Mouse (Mus musculus) bone marrow macrophage, adult 2 months (primary cell): ENCODE results near the gene Mpp3.

Experiments used
- CTCF ChIP-seq: IDR thresholded peaks from 2 replicates; pipeline ENCODE4 v1.5.1; 2012; ENCODE audit warnings: low read depth, mild to moderate bottlenecking, low read length, moderate library complexity
- POLR2A ChIP-seq: IDR thresholded peaks from 2 replicates; pipeline ENCODE4 v1.6.1; 2012; ENCODE audit warnings: mild to moderate bottlenecking, low read depth, low read length, borderline replicate concordance

DNA sequence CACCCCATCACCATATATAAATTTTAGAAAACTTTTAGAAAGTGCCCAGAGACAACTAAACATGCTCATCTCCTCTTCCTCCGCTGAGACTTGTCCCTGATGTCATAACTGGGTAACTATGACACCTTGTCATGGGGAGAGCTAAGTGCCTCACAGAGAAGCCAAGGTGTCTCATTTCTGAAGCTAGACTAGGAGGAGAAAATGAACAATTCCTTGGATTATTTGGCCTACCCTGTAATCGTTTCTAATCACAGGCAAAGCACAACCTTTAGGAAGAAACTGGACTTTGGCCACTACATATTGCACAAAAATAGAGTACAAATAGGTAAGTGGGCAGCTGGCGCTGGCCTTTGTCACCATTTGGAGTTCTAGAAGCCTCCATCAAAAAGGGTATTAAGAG is 41.3 kb downstream of the Mpp3 start, which contains the start of gene Dusp3:
- TF ChIP-seq CTCF (no peak), POLR2A (no peak)
